Mouse (Mus musculus) stomach, embryonic 16.5 days (tissue): Measurements from ENCODE around the gene Usp6nl. TPM values are rescaled to one million over a fixed set of nuclear protein-coding genes. Genes with fewer than 3 reads are reported as not detected.

Source experiments
- ATAC-seq: fragments of 200-750 bp; cut with Nextera tagmentation; 2 replicates; pipeline ENCODE4 v1.8.0; 2017; ENCODE audit warnings: moderate number of reproducible peaks, moderate TSS enrichment; ENCODE audit not compliant: insufficient read depth, low FRiP score
- H3K27ac ChIP-seq: fragments of 300-500 bp; sonication (generic); 2 replicates; pipeline ENCODE4 v1.5.1; 2014; ENCODE audit warnings: low read length
- H3K27me3 ChIP-seq: fragments of 300-500 bp; sonication (generic); 2 replicates; pipeline ENCODE4 v1.6.1; 2014; ENCODE audit warnings: low read length, control low read depth, mixed read lengths; ENCODE audit not compliant: control insufficient read depth, insufficient read depth
- H3K36me3 ChIP-seq: fragments of 300-500 bp; sonication (generic); 2 replicates; pipeline ENCODE4 v1.6.1; 2014; ENCODE audit warnings: low read length; ENCODE audit not compliant: control insufficient read depth, insufficient read depth
- H3K4me1 ChIP-seq: fragments of 300-500 bp; sonication (generic); 2 replicates; pipeline ENCODE4 v1.6.1; 2014; ENCODE audit warnings: low read length, control low read depth, mixed read lengths; ENCODE audit not compliant: control insufficient read depth, insufficient read depth
- H3K4me2 ChIP-seq: fragments of 300-500 bp; sonication (generic); 2 replicates; pipeline ENCODE4 v1.6.1; 2014; ENCODE audit warnings: low read depth, low read length, mixed read lengths
- H3K4me3 ChIP-seq: fragments of 300-500 bp; sonication (generic); replicated peaks from 2 replicates; pipeline ENCODE4 v1.5.1; 2014; ENCODE audit warnings: mild to moderate bottlenecking, low read length
- H3K9ac ChIP-seq: fragments of 300-500 bp; sonication (generic); 2 replicates; pipeline ENCODE4 v1.6.1; 2014; ENCODE audit warnings: low read length
- H3K9me3 ChIP-seq: fragments of 300-500 bp; sonication (generic); replicated peaks from 2 replicates; pipeline ENCODE4 v1.6.1; 2016; ENCODE audit warnings: low read length, control low read depth; ENCODE audit not compliant: control insufficient read depth
- WGBS: fragments of 180-500 bp; shearing (Covaris S2); extraction: QIAGEN DNeasy Blood & Tissue Kit; methylation state at CpG from one replicate; pipeline ENCODE4 v1.1.7; 2014; 5-methylcytosine and 5-hydroxymethylcytosine counted together
- polyA plus RNA-seq: library from polyadenylated mRNA; unstranded; fragments of >200 nt; fragmentation: Nextera tagmentation; extraction: Ambion mirVana; gene quantifications from 2 replicates; pipeline ENCODE4 v1.2.1, GENCODE M21; 2015

Usp6nl gene
- polyA plus RNA-seq, 1 experiment from 2014 or later = 9.4 TPM

- Histone ChIP-seq H3K4me1 (peaks cover 31% of the 10 kb centered on the region), H3K9me3 (no peaks in the 10 kb centered on the region), H3K4me2 (no peak overlapping the region), H3K36me3 (no peaks in the 10 kb centered on the region), H3K27me3 (no peaks in the 10 kb centered on the region), H3K4me3 (no peak overlapping the region), H3K9ac (no peak overlapping the region), H3K27ac (no peak overlapping the region)
- WGBS = 82% methylated on average over 8 of the region's 8 CpGs
- no peak for ATAC-seq
These were observed 53.6 kb downstream of the Usp6nl start for GRCm38 (mm10) chr2:6376071-6376470.

GRCm38 (mm10) chr2:6376941-6377340 lies 54.5 kb downstream of the Usp6nl start:
- Histone ChIP-seq H3K4me3 (no peak overlapping the region), H3K27me3 (no peaks in the 10 kb centered on the region), H3K9ac (no peak overlapping the region), H3K27ac (peak overlapping the region; percentile 37; the same call in 1 of the 2 replicates), H3K4me2 (no peak overlapping the region), H3K4me1 (peaks cover 31% of the 10 kb centered on the region), H3K9me3 (no peaks in the 10 kb centered on the region), H3K36me3 (no peaks in the 10 kb centered on the region)
- no peak for ATAC-seq
- 54% methylated on average over 4 of the region's 4 CpGs for WGBS

- Histone ChIP-seq H3K4me3 (no peak overlapping the region), H3K4me1 (peaks cover 31% of the 10 kb centered on the region), H3K9me3 (no peaks in the 10 kb centered on the region), H3K9ac (no peak overlapping the region), H3K36me3 (no peaks in the 10 kb centered on the region), H3K27ac (peak overlapping the region; percentile 71), H3K4me2 (no peak overlapping the region), H3K27me3 (no peaks in the 10 kb centered on the region)
- peak; percentile 90 for ATAC-seq
- WGBS = 54% methylated on average over 8 of the region's 8 CpGs
These were observed 56.2 kb downstream of the Usp6nl start for GRCm38 (mm10) chr2:6378590-6379205.

GRCm38 (mm10) chr2:6379731-6380212 lies 57.3 kb downstream of the Usp6nl start:
- Histone ChIP-seq H3K9me3 (no peaks in the 10 kb centered on the region), H3K4me3 (no peak overlapping the region), H3K4me2 (no peak overlapping the region), H3K4me1 (peaks cover 31% of the 10 kb centered on the region), H3K27me3 (no peaks in the 10 kb centered on the region), H3K36me3 (no peaks in the 10 kb centered on the region), H3K9ac (no peak overlapping the region), H3K27ac (peak overlapping the region; percentile 86)
- 51% methylated on average over 8 of the region's 8 CpGs for WGBS
- ATAC-seq = peak; percentile 17; the same call in 1 of the 2 replicates

- Histone ChIP-seq H3K27me3 (no peaks in the 10 kb centered on the region), H3K27ac (peak overlapping the region; percentile 86), H3K4me1 (peaks cover 31% of the 10 kb centered on the region), H3K4me3 (no peak overlapping the region; the same call in 1 of the 2 replicates), H3K4me2 (peak overlapping the region; percentile 20; the same call in 1 of the 2 replicates), H3K9ac (peak overlapping the region; percentile 20; the same call in 1 of the 2 replicates), H3K9me3 (no peaks in the 10 kb centered on the region), H3K36me3 (no peaks in the 10 kb centered on the region)
- peak; percentile 54; the same call in 1 of the 2 replicates for ATAC-seq
- 61% methylated on average over 9 of the region's 9 CpGs for WGBS
These were observed 57.9 kb downstream of the Usp6nl start for GRCm38 (mm10) chr2:6380401-6380800.

GRCm38 (mm10) chr2:6384407-6385146 lies 62.1 kb downstream of the Usp6nl start:
- WGBS = 73% methylated on average over 14 of the region's 14 CpGs
- H3K9ac ChIP-seq = no peak overlapping the region
- H3K27me3 ChIP-seq = no peaks in the 10 kb centered on the region
- H3K36me3 ChIP-seq = no peaks in the 10 kb centered on the region
- no peaks in the 10 kb centered on the region for H3K9me3 ChIP-seq
- H3K4me2 ChIP-seq = no peak overlapping the region
- no peak overlapping the region for H3K4me3 ChIP-seq
- no peak for ATAC-seq
- H3K27ac ChIP-seq = no peak overlapping the region
- H3K4me1 ChIP-seq = peaks cover 12% of the 10 kb centered on the region

- no peak overlapping the region for H3K9ac ChIP-seq
- no peaks in the 10 kb centered on the region for H3K9me3 ChIP-seq
- no peak overlapping the region for H3K4me2 ChIP-seq
- H3K27me3 ChIP-seq = no peaks in the 10 kb centered on the region
- ATAC-seq = no peak
- no peaks in the 10 kb centered on the region for H3K36me3 ChIP-seq
- WGBS = 67% methylated on average over 3 of the region's 3 CpGs
- H3K4me1 ChIP-seq = 0 out of 2 replicates have a peak, but pooled peaks cover 4% of the 10 kb centered on the region
- H3K4me3 ChIP-seq = no peak overlapping the region
- H3K27ac ChIP-seq = no peak overlapping the region
These were observed 66.7 kb downstream of the Usp6nl start for GRCm38 (mm10) chr2:6389162-6389561.

DNA sequence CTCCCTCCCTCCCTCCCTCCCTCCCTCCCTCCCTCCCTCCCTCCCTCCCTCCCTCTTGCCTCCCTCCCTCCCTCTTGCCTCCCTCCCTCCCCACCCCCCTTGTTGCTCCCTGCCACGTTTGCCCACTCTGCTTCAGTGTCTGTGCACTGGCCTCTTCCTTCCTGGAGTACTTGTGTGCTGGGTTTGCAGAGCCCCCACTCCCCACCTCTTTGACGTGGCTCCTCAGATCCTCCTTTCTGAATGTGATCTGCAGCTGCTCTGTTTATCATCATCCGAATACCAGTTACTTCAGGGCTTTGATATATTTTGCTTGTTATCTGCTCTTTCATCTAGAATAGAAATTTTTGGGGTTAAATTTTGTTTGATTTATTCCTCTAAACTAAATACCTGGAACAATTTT lies 68.8 kb downstream of the Usp6nl start:
- peaks cover 5% of the 10 kb centered on the region; the same call in 1 of the 2 replicates for H3K4me1 ChIP-seq
- no peak for ATAC-seq
- no peaks in the 10 kb centered on the region for H3K36me3 ChIP-seq
- WGBS = 23% methylated on average over 3 of the region's 3 CpGs
- no peaks in the 10 kb centered on the region for H3K27me3 ChIP-seq
- no peaks in the 10 kb centered on the region for H3K9me3 ChIP-seq
- no peak overlapping the region for H3K27ac ChIP-seq
- H3K4me3 ChIP-seq = no peak overlapping the region
- no peak overlapping the region for H3K9ac ChIP-seq
- no peak overlapping the region for H3K4me2 ChIP-seq

DNA sequence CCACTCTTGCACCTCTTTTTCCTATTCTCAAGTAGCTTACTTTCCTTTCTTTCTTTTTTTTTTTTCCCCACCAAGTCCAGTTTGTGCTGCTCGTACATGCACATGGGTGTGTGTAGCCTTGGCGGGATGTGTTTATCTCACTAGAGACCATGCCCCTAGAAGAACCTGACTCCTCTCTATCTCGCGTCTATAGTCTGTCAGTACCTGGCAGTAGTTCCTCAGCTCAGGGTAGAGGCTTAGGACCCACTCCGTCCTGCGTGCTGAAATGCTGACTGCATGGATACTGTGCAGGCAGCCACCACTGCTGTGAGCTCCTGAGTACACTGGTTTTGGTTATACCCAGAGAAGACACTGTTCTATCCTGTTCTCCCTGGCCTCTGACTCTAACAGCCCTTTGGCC lies 69.5 kb downstream of the Usp6nl start:
- Histone ChIP-seq H3K27me3 (no peaks in the 10 kb centered on the region), H3K9me3 (no peaks in the 10 kb centered on the region), H3K9ac (no peak overlapping the region), H3K27ac (no peak overlapping the region), H3K4me2 (no peak overlapping the region), H3K36me3 (no peaks in the 10 kb centered on the region), H3K4me3 (no peak overlapping the region), H3K4me1 (peaks cover 9% of the 10 kb centered on the region; the same call in 1 of the 2 replicates)
- ATAC-seq = no peak
- WGBS = 77% methylated on average over 6 of the region's 6 CpGs
